Mouse (Mus musculus): ENCODE data around the gene Ppox. TPM values are rescaled to one million over a fixed set of nuclear protein-coding genes. Genes with fewer than 3 reads are reported as not detected.

The Ppox gene
- polyA plus RNA-seq, 1 experiment from 2014 or later: 65.3 TPM

GRCm38 (mm10) chr1:171275144-171275734 is 5.7 kb downstream of the Ppox start:
- Histone ChIP-seq H3K4me2 (ENCODE audit: low read depth) (no peak overlapping the region), H3K9me3 (ENCODE audit: control insufficient read depth, low read length) (no peaks in the 10 kb centered on the region), H3K4me3 (ENCODE audit: low read depth, low read length) (no peak overlapping the region), H3K36me3 (ENCODE audit: control insufficient read depth, insufficient read depth, low read length) (peaks cover 22% of the 10 kb centered on the region), H3K9ac (ENCODE audit: low read length) (no peak overlapping the region), H3K4me1 (ENCODE audit: control insufficient read depth, insufficient read depth, low read length) (peaks cover 12% of the 10 kb centered on the region), H3K27me3 (ENCODE audit: control insufficient read depth, insufficient read depth, low read length) (no peaks in the 10 kb centered on the region), H3K27ac (ENCODE audit: low read depth, low read length) (no peak overlapping the region)
- DNase-seq (ENCODE audit: low spot score) (no peak), ATAC-seq (ENCODE audit: insufficient read depth, low FRiP score, low TSS enrichment) (no peak)
- WGBS: 90% methylated on average over 11 of the region's 11 CpGs

GRCm38 (mm10) chr1:171274171-171274570 is 6.8 kb downstream of the Ppox start:
- Histone ChIP-seq H3K9ac (ENCODE audit: low read length) (no peak overlapping the region), H3K4me2 (ENCODE audit: low read depth) (no peak overlapping the region), H3K4me3 (ENCODE audit: low read depth, low read length) (no peak overlapping the region), H3K27me3 (ENCODE audit: control insufficient read depth, insufficient read depth, low read length) (no peaks in the 10 kb centered on the region), H3K27ac (ENCODE audit: low read depth, low read length) (no peak overlapping the region), H3K4me1 (ENCODE audit: control insufficient read depth, insufficient read depth, low read length) (peaks cover 13% of the 10 kb centered on the region), H3K36me3 (ENCODE audit: control insufficient read depth, insufficient read depth, low read length) (peaks cover 22% of the 10 kb centered on the region), H3K9me3 (ENCODE audit: control insufficient read depth, low read length) (no peaks in the 10 kb centered on the region)
- DNase-seq (ENCODE audit: low spot score) (no peak), ATAC-seq (ENCODE audit: insufficient read depth, low FRiP score, low TSS enrichment) (no peak)
- 89% methylated on average over 12 of the region's 12 CpGs for WGBS

- Histone ChIP-seq H3K4me3 (ENCODE audit: low read depth, low read length) (no peak overlapping the region), H3K9me3 (ENCODE audit: control insufficient read depth, low read length) (no peaks in the 10 kb centered on the region), H3K27ac (ENCODE audit: low read depth, low read length) (no peak overlapping the region), H3K36me3 (ENCODE audit: control insufficient read depth, insufficient read depth, low read length) (peaks cover 13% of the 10 kb centered on the region), H3K4me1 (ENCODE audit: control insufficient read depth, insufficient read depth, low read length) (peaks cover 13% of the 10 kb centered on the region), H3K27me3 (ENCODE audit: control insufficient read depth, insufficient read depth, low read length) (no peaks in the 10 kb centered on the region), H3K4me2 (ENCODE audit: low read depth) (no peak overlapping the region), H3K9ac (ENCODE audit: low read length) (no peak overlapping the region)
- 97% methylated on average over 3 of the region's 3 CpGs for WGBS
- no peak for ATAC-seq (ENCODE audit: insufficient read depth, low FRiP score, low TSS enrichment)
- no peak for DNase-seq (ENCODE audit: low spot score)
Measured at GRCm38 (mm10) chr1:171272086-171272485, 8.9 kb downstream of the Ppox start.

- no peak for ATAC-seq (ENCODE audit: insufficient read depth, low FRiP score, low TSS enrichment)
- Histone ChIP-seq H3K27me3 (ENCODE audit: control insufficient read depth, insufficient read depth, low read length) (no peaks in the 10 kb centered on the region), H3K9ac (ENCODE audit: low read length) (no peak overlapping the region), H3K36me3 (ENCODE audit: control insufficient read depth, insufficient read depth, low read length) (peaks cover 13% of the 10 kb centered on the region), H3K4me3 (ENCODE audit: low read depth, low read length) (no peak overlapping the region), H3K27ac (ENCODE audit: low read depth, low read length) (no peak overlapping the region), H3K9me3 (ENCODE audit: control insufficient read depth, low read length) (no peaks in the 10 kb centered on the region), H3K4me2 (ENCODE audit: low read depth) (no peak overlapping the region), H3K4me1 (ENCODE audit: control insufficient read depth, insufficient read depth, low read length) (peaks cover 13% of the 10 kb centered on the region)
- no peak for DNase-seq (ENCODE audit: low spot score)
- WGBS: 75% methylated on average over 10 of the region's 10 CpGs
Measured at GRCm38 (mm10) chr1:171271622-171272021, 9.4 kb downstream of the Ppox start.

DNA sequence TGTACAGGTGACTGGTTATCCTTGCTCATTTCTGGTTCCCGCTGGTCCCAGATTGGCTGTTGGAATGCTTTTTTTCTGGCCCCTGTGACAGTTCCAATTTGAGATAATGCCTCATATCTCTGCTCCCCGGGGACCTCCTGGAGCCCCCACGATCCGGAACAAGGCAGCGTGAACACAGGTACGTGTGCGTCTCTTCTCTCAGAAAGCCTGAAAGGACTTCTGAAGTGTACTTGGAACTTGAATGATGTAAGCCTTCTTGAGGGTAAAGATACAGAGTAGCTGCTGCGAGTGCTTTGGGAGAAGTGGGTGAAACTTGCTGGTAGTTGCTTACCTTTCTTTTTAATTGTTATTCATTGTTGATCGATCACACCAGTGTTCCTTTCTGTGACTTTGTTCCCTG is 9.8 kb downstream of the Ppox start:
- peaks cover 11% of the 10 kb centered on the region for H3K36me3 ChIP-seq (ENCODE audit: control insufficient read depth, insufficient read depth, low read length)
- H3K27me3 ChIP-seq (ENCODE audit: control insufficient read depth, insufficient read depth, low read length): no peaks in the 10 kb centered on the region
- DNase-seq (ENCODE audit: low spot score): no peak
- peaks cover 13% of the 10 kb centered on the region for H3K4me1 ChIP-seq (ENCODE audit: control insufficient read depth, insufficient read depth, low read length)
- peak overlapping the region; percentile 96 for H3K4me2 ChIP-seq (ENCODE audit: low read depth)
- no peaks in the 10 kb centered on the region for H3K9me3 ChIP-seq (ENCODE audit: control insufficient read depth, low read length)
- peak overlapping the region; percentile 82 for H3K4me3 ChIP-seq (ENCODE audit: low read depth, low read length)
- ATAC-seq (ENCODE audit: insufficient read depth, low FRiP score, low TSS enrichment): no peak
- no peak overlapping the region for H3K9ac ChIP-seq (ENCODE audit: low read length)
- WGBS: 60% methylated on average over 9 of the region's 9 CpGs
- no peak overlapping the region for H3K27ac ChIP-seq (ENCODE audit: low read depth, low read length)

GRCm38 (mm10) chr1:171270573-171270900 is 10.4 kb downstream of the Ppox start:
- ATAC-seq (ENCODE audit: insufficient read depth, low FRiP score, low TSS enrichment) (peak; percentile 66), DNase-seq (ENCODE audit: low spot score) (no peak)
- peak overlapping the region; percentile 82 for H3K4me3 ChIP-seq (ENCODE audit: low read depth, low read length)
- H3K27ac ChIP-seq (ENCODE audit: low read depth, low read length): peak overlapping the region; percentile 29; the same call in 1 of the 2 replicates
- H3K27me3 ChIP-seq (ENCODE audit: control insufficient read depth, insufficient read depth, low read length): no peaks in the 10 kb centered on the region
- H3K4me2 ChIP-seq (ENCODE audit: low read depth): peak overlapping the region; percentile 96
- under 1% methylated on average over 17 of the region's 19 CpGs for WGBS
- H3K9me3 ChIP-seq (ENCODE audit: control insufficient read depth, low read length): no peaks in the 10 kb centered on the region
- peaks cover 6% of the 10 kb centered on the region for H3K36me3 ChIP-seq (ENCODE audit: control insufficient read depth, insufficient read depth, low read length)
- peak overlapping the region; percentile 77 for H3K9ac ChIP-seq (ENCODE audit: low read length)
- H3K4me1 ChIP-seq (ENCODE audit: control insufficient read depth, insufficient read depth, low read length): peaks cover 13% of the 10 kb centered on the region

GRCm38 (mm10) chr1:171269848-171270572 is 11.0 kb downstream of the Ppox start, which contains the start of gene B4galt3:
TSS of gene B4galt3 (plus strand) at chr1:171270328.
- Histone ChIP-seq H3K4me3 (ENCODE audit: low read depth, low read length) (peak within 1 kb of the TSS; percentile 82), H3K36me3 (ENCODE audit: control insufficient read depth, insufficient read depth, low read length) (peaks cover 6% of the 10 kb centered on the region), H3K27ac (ENCODE audit: low read depth, low read length) (peak within 1 kb of the TSS; percentile 29; the same call in 1 of the 2 replicates), H3K9me3 (ENCODE audit: control insufficient read depth, low read length) (no peaks in the 10 kb centered on the region), H3K27me3 (ENCODE audit: control insufficient read depth, insufficient read depth, low read length) (no peaks in the 10 kb centered on the region), H3K4me1 (ENCODE audit: control insufficient read depth, insufficient read depth, low read length) (peaks cover 13% of the 10 kb centered on the region), H3K9ac (ENCODE audit: low read length) (peak within 1 kb of the TSS; percentile 77), H3K4me2 (ENCODE audit: low read depth) (peak within 1 kb of the TSS; percentile 96)
- DNase-seq (ENCODE audit: low spot score) (peak; percentile 93), ATAC-seq (ENCODE audit: insufficient read depth, low FRiP score, low TSS enrichment) (peak; percentile 97)
- WGBS: 3% methylated on average over 36 of the region's 36 CpGs

DNA sequence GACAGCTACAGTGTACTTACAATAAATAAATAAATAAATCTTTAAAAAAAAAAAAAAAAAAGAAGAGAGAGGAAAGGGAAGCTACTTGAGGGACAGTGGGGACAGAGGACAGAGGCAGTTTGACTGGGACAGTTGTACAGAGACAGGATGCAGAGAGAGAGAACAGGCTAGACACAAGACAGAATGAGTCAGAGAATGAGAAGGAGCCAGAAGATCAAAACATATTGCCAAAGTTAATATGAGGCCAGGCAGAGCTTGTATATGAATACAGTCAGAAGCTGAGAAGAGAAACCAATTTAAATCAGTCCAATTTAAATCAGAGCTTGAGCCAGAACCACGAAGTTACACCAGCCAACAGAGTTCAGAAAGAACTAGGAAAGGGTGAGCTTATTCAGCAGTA is 12.6 kb downstream of the Ppox start:
- no peak overlapping the region for H3K4me2 ChIP-seq (ENCODE audit: low read depth)
- no peaks in the 10 kb centered on the region for H3K27me3 ChIP-seq (ENCODE audit: control insufficient read depth, insufficient read depth, low read length)
- peaks cover 13% of the 10 kb centered on the region for H3K4me1 ChIP-seq (ENCODE audit: control insufficient read depth, insufficient read depth, low read length)
- no peak overlapping the region for H3K4me3 ChIP-seq (ENCODE audit: low read depth, low read length)
- no peak overlapping the region for H3K27ac ChIP-seq (ENCODE audit: low read depth, low read length)
- no peaks in the 10 kb centered on the region for H3K9me3 ChIP-seq (ENCODE audit: control insufficient read depth, low read length)
- H3K36me3 ChIP-seq (ENCODE audit: control insufficient read depth, insufficient read depth, low read length): peaks cover 3% of the 10 kb centered on the region
- no peak overlapping the region for H3K9ac ChIP-seq (ENCODE audit: low read length)
- DNase-seq (ENCODE audit: low spot score) (no peak), ATAC-seq (ENCODE audit: insufficient read depth, low FRiP score, low TSS enrichment) (no peak)
- WGBS: 61% methylated on average over 1 of the region's 1 CpGs
